Mouse (Mus musculus): ENCODE results near the gene Rapgef3. TPM values are rescaled to one million over a fixed set of nuclear protein-coding genes. Genes with fewer than 3 reads are reported as not detected.

Rapgef3 gene
- total RNA-seq, 1 experiment from 2014 or later, result 2.6 TPM

DNA sequence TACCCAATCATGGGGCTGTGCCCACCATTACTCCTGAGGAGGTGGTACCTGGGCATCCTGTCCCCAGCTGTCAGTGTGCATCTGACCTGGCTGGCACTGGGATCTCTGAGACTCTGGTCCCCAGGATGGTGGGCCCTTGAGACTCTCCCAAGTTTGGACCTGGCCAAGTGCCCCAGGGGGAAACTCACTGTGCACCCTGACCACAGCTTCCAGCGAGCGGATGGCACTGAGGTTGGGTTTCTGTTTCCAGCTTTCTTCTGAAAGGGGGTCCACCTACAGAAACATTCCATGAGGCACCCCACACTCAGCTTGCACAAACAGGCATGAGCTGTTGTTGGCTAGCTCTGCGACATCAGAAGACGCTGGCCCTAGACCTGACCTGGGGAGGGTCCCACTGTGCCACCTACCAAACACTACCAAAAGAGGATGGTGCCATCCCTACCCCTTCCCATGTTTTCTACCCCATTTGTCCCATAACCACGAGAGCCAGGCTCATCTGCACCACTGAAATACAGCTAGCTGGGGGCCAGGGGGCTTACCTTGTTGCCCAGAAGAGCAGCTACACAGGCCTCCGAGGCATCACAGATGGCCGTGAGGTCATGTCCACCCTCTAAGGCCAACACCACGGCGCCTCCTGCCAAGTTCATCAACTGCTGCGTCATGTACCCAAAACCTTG, 27.9 kb upstream of the Rapgef3 start:
- ATAC-seq (ENCODE audit: extremely low read depth, insufficient number of reproducible peaks, low FRiP score, poor library complexity, severe bottlenecking), result no peak

DNA sequence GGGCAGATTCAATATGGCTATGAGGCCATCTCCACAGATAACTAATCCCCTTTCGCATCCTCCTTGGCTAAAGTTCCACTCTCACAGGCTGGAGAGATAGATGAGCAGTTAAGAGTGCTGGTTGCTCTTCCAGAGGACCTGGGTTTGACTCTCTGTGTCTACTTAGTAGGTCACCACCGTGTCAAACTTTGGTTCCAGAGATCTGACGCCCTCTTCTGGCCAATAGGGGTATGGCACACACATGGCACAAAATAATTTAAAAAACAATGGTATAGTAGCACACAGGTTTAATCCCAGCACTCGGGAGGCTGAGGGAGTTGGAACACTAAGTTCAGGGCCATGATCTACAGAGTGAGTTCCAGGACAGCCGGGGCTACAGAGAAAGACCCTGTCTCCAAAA, 26.5 kb upstream of the Rapgef3 start:
- no peak for ATAC-seq (ENCODE audit: extremely low read depth, insufficient number of reproducible peaks, low FRiP score, poor library complexity, severe bottlenecking)

DNA sequence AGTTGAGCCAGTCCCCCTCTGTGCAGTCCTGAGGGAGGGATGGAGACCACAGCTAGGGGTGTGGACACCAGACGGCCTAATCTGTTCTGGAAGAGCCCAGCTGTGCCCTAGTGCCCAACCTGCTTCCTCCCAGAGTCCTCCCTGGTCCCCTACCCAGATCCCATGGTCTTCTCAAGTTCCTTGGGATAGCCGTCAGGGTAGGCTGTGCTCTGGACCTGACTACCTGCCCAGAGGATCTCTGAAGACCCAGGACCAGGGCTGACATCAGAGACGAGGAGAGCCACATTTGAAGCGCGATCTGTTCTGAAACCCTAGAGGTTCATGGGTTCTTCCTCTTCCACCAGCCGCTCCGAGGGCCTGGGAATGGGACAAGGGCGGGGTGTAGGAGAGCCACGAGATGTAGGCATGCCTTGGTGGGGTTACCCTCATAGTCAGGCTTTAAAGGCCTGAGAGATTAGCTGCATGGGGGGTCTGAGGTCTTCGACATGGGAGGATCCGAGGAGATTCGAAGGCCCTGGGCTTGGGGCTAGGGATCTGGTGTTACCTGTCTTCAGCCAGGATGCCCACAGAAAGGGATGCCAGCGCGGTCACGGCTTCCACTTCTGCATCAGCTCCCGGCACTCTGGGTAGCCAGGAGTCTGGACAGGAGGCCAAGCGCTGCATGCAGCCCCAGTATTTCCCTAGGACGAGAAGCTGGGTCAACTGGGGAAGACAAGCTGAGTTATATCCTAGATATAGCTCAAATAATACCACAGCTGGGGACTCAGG, 25.8 kb upstream of the Rapgef3 start:
- ATAC-seq (ENCODE audit: extremely low read depth, insufficient number of reproducible peaks, low FRiP score, poor library complexity, severe bottlenecking), result no peak

DNA sequence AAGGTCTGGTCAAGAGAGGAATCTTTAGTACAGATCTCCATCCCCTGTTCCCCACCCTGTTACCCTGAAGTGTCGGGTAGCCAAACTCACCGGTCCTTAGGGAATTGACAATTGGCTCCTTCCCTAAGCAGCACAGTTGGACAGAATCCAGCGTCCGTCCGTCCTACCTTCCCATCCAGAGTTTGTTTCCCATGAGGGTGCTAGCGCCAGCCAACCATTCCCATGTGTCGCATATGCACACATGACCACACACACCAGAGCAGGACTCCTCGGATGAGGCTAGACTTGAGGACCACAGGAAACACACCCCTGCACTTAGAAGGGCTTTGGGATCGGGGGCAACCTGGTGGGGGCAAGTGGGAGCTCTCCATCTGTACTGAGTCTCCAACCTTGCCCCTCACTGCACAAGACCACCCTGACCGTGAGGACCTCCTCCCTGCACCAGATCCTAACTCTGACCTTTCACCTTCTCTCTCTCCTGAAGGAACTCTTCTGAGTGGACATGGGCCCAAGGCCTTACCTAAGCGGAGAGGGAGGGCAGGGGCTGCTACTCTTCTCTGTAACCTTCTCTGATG, 23.4 kb upstream of the Rapgef3 start:
- ATAC-seq (ENCODE audit: extremely low read depth, insufficient number of reproducible peaks, low FRiP score, poor library complexity, severe bottlenecking), result no peak

DNA sequence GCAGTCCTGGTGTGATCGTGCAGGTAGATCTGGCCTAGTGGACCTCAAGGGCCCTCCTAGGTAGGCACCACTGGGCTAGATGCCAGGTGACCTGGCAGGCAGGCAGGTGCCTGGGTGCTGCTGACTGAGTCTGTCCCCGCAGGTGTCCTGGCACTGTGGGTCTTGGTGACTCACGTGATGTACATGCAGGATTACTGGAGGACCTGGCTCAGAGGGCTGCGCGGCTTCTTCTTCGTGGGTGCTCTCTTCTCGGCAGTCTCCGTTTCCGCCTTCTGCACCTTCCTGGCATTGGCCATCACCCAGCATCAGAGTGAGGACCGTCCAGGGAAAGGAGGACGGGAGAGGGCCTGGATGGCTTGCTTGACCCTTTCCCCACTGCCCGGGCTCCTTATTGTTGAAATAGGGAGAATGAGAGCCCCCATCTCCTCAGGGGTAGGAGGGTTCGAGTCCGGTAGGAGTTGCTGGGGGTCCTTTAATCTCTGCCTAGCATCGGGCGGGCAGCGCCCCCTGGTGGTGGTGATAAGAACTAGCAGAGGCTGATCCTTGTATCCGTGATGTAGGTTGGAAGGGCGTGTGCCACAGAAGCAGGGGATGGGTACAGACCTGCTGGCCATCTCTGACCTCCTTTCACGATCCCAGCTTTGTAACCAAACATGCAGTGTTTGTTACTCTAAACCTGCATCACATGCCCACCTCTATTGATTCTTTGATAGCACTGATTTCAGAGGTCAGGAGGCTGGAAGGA, 22.2 kb upstream of the Rapgef3 start:
- peak; percentile 37; the same call in 1 of the 2 replicates for ATAC-seq (ENCODE audit: extremely low read depth, insufficient number of reproducible peaks, low FRiP score, poor library complexity, severe bottlenecking)

DNA sequence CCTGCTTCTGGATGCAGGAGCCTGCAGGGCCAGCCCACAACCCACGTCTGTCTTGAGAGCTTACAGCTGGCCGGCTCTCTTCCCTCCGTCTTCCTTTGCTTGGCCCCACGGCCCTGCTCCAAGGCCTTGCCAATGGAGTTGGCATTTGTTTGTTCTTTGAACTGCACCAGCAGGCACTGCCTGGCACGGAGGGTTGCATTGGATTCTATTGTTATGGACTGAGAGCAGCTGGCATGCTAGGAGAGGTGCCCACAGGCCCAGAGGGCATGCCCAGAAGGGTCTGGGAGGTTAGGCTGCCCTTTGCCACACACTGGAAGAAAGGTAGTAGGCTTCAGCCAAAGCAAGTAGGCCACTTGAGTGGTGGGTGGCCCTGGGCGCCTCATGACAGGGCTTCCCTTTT, 21.0 kb upstream of the Rapgef3 start:
- no peak for ATAC-seq (ENCODE audit: extremely low read depth, insufficient number of reproducible peaks, low FRiP score, poor library complexity, severe bottlenecking)

DNA sequence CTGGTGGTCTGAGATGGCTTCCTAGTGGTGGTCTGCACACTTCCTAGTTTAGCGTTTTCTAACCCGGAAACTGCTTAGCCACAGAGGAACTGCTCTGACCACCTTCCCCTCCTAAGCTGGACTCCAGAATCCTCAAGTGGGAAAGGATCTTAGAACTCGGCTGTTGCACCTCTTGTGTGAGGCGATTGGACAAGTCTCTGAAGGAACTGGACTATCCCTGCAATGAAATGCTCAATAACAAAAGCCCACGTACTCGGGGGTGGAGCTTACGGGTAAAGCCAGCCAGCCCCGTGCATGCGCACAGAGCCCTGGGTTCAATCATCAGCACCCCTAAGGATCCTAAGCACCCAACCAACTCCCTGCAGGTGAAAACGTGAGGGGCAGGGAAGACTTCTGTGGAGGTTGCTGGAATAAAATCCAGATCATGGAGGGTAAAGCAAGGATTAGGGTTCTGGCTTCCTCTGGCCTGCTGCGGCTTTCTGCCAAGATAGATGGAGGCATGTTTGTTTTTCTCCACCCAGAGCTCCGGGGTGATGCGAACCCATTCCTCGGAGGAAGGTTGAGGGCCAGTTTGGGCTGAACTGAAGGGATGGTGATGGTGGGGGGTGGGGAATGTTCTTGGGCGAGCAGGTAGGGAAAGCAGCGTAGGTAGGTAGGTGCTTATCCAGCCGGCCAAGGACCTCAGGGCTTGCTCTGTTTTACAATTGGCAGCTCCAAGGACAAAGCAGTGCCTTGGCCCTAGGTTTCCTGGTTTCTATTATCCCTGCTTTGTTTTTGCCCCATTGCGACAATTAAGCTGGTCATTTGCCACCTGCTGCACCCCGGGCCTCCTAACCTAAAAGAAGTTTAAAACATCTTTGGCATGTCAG, 20.3 kb upstream of the Rapgef3 start:
- ATAC-seq (ENCODE audit: extremely low read depth, insufficient number of reproducible peaks, low FRiP score, poor library complexity, severe bottlenecking), result no peak

DNA sequence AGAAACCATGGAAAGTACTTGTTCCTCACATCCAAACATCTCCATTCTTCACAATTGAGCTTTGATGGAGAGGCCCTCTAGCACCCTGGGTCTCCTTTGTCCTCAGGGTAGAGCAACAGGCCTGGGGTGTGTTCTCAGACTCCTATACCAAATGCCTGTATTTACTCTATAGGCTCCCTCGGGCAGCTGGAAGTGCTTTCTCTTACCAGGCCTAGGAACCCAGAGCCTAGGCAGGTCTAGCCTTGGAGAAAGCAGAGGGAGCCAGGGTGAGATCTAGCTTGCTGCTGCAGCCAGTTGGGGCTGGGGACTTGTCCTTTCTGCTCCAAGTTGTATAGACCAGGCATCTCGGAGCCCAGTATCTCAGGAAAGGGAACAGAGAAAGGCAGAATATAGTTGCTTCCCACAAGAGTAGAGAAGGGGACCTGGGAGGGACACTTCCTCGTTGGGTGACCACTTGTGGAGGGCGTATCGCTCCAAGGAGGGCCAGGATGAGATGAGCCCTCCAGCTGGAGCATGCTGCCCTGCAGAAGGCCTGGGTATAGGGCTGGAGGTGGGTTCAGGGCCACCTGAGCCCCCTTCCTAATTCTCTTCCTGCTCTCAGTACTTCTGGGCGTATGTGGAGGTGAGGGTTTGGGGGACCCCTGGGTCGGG, 19.5 kb upstream of the Rapgef3 start:
- ATAC-seq (ENCODE audit: extremely low read depth, insufficient number of reproducible peaks, low FRiP score, poor library complexity, severe bottlenecking), result no peak

DNA sequence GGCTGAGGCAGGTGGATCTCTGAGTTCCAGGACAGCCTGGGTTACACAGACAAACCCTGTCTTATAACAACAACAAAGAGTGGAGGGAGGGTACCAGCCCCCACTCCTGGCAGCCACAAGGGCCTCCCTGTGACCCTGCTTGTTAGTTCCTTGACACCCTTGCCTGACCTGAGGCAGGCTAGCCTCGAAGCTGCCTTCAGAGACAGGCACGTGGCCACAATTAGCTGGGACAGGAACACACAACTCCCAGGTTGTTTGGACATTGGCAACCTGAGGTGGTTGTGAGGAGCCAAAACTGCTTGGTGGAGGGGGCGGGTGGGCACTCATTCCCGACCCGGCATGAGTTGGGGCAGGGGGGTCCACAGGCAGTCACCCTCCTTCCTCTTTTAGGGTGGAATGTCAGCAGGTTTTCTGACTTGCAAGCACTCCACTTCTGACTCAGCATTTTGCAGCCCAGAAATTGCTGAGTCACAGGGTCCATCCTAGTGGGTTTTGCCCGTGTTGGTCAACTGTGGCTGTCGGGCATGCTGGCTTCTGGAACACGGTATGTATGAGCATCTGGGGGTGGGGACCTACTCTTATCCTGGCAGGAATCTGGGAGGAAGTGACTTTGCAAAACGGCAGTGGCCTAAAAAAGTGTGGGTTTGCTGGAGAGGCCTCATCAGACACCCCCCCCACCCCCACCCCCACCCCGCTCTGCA, 18.8 kb upstream of the Rapgef3 start:
- no peak for ATAC-seq (ENCODE audit: extremely low read depth, insufficient number of reproducible peaks, low FRiP score, poor library complexity, severe bottlenecking)

DNA sequence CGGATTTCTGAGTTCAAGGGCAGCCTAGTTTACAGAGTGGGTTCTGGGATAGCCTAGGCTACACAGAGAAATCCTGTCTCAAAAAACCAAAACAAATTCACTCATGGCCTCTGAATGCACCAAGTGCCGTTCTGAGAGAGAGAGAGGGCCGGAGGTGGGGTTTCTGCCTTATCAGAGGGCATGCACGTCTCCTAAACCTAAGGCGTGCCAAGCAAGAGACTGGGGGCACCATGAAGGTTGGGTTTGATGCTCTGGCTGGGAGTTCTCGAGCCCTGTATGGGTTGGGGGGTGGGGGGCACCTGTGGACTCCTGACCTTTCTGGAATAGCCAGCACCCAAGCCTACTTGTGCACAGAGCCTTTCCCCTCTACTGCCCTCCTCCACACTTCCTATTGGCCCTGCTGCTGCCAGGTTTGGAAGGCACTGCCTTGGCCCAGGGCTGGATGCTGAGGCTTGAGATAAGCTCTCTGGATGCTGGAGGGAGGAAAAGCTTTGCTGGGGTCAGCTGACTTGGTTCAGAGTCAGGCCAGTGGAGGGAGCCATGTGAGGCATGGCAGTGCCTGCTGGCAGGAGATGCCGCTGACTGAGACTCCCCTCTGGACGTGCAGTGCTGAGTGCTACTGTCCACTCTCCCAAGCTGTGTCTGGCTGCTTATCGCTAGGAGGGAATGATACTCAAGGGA, 18.1 kb upstream of the Rapgef3 start:
- no peak for ATAC-seq (ENCODE audit: extremely low read depth, insufficient number of reproducible peaks, low FRiP score, poor library complexity, severe bottlenecking)

DNA sequence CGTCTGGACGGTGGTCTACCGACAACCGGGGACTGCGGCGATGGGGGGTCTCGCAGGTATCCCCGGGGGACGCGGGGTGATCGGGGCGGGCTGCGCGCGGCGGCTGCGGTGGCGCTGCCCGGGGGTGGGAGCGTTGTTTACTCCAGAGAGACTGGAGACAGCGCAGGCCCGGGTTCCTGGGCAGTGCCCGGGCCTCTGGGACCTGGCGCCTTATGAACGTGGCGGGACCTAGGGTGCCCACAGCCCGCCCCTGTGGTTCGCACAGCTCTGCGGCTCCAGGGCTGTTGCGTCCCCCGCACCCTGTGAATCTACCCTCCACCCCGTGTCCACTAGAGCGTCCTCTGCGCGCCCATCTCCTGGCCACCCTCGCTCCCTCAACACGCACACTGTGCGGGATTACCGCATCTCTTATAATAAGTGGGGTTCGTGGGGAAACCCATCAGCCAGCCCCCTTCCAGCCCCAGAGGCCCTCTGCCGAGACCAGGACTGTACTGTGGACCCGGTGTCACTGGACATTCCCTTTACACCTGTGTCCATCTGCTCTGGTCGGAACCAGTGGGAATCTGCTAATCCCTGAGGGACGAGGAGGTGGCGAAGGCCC, 16.9 kb upstream of the Rapgef3 start:
- ATAC-seq (ENCODE audit: extremely low read depth, insufficient number of reproducible peaks, low FRiP score, poor library complexity, severe bottlenecking), result 0 out of 2 replicates have a peak, but pooled peaks have one; percentile 4

DNA sequence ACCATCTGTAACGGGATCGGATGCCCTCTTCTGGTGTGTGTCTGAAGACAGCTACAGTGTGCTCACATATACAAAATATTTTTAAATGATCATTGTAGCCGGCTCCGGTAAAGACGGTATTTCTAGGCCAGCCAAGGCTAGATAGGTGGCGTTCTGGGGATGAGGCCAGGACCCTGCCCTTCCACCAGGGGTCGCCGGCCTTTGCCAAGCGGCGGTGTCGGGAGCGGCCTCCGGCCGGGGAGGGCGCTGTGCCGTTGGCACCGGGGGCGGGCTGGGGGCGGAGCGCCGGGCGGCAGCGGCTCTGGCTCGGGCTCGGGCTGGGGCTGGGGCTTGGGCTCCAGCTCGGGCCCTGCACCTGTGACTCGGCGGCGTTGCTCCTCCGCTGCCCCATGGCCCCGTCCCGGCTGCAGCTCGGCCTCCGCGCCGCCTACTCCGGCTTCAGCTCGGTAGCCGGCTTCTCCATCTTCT, 16.4 kb upstream of the Rapgef3 start:
- ATAC-seq (ENCODE audit: extremely low read depth, insufficient number of reproducible peaks, low FRiP score, poor library complexity, severe bottlenecking), result peak; percentile 72

DNA sequence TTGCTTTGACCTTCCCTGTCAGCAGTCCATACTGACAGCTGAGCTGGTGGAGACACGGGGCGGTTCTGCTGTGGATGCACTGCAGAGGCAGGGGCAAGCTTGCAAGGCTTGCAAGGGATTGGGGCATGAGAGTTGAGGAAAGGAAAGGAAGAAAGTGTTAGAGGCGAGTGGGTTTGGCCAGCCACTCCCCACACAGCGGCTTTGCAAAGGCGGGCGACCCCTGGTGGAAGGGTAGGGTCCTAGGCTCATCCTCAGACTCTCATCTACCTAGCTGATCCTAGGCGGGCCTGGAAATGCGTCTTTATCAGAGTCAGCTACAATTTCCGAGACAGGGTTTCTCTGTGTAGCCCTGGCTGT, 15.0 kb upstream of the Rapgef3 start:
- peak; percentile 49 for ATAC-seq (ENCODE audit: extremely low read depth, insufficient number of reproducible peaks, low FRiP score, poor library complexity, severe bottlenecking)

DNA sequence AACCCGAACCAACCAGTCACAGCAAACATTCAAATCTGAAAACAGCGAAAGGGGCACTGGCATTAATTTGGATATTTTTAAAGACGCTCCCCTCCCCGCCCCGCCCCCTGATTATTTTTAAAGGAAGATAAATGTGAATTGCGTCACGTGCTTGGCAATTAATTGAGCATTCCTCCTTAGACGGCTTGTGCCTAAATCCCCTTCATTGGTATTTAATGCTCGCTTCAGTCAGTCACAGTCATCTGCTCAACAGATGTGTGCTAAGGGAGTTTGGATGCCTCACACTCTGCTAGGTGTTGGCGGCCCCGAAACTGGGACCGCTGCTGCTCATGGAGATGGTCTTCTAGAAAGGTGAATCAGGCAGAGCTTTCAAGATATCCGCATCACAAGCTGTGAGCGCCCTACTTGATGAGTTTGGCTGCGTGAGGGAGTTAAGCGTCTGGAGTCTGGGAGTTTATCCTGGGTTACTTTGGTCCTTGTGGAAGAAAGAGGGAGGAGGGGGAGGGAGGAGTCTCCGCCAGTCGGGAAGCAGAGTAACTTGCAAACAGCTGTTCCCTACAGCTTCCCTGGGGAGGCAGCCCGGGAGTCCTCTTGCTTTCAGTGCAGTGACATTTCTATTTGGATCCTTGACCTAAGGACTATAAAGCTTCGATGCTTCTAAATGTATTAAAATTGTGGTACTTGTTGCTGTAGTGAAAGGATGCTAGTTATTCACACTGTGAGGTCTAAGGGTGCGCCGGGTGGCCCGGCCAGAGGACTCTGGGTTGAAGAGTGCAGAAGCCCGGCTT, 14.4 kb upstream of the Rapgef3 start:
- ATAC-seq (ENCODE audit: extremely low read depth, insufficient number of reproducible peaks, low FRiP score, poor library complexity, severe bottlenecking), result no peak

DNA sequence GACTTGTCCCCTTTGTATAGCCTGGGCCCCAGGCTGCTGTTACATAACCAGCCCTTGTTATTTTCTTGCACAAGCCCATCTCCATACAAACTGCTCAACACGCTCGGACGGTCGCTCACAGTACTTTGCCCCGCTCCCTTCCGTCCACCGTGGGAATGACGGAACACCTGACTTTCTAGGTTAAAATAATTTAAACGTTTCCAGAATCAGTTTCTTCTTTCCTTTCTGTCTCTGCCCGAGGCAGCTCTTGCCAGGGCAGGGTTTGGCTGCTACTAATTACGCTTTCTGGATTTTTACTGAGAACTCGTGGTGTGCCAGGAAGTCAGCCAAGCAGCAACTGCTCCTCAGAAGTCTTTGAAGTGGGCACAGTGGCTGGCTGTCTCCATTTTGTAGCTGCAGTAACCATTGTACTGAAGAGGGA, 12.8 kb upstream of the Rapgef3 start:
- no peak for ATAC-seq (ENCODE audit: extremely low read depth, insufficient number of reproducible peaks, low FRiP score, poor library complexity, severe bottlenecking)

DNA sequence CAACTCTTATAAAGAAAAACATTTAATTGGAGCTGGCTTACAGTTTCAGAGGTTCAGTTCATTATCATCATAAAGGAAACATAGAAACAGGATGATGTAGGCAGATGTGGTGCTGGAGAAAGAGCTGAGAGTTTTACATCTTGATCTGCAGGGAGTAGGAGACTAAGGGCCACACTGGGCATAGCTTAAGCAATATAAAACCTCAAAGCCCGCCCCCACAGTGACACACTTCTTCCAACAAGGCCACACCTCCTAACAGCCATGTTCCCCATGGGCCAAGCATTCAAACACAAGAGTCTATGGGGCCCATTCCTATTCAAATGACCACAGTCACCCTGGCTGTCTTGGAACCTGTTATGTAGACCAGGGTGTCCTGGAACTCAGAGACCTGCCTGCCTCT, 11.8 kb upstream of the Rapgef3 start:
- ATAC-seq (ENCODE audit: extremely low read depth, insufficient number of reproducible peaks, low FRiP score, poor library complexity, severe bottlenecking), result no peak
